Mouse (Mus musculus) intestine, embryonic 14.5 days (tissue): ENCODE data around the gene Sphk2. TPM values are rescaled to one million over a fixed set of nuclear protein-coding genes. Genes with fewer than 3 reads are reported as not detected.
A peak's percentile ranks its signal among the peaks of the same experiment; 100 is the strongest.

Experiments
- ATAC-seq: fragments of 200-750 bp; cut with Nextera tagmentation; replicated peaks from 2 replicates; pipeline ENCODE4 v1.8.0; 2017; ENCODE audit warnings: low read depth, moderate number of reproducible peaks, moderate TSS enrichment, moderate library complexity; ENCODE audit not compliant: low FRiP score, low TSS enrichment
- DNase-seq: peaks from one replicate; pipeline ENCODE4 v3.0.0-alpha.2; 2018; ENCODE audit warnings: low spot score
- H3K27ac ChIP-seq: fragments of 300-500 bp; sonication (generic); 2 replicates; pipeline ENCODE4 v1.5.1; 2014; ENCODE audit warnings: low read depth, mild to moderate bottlenecking, control low read depth
- H3K27me3 ChIP-seq: fragments of 300-500 bp; sonication (generic); replicated peaks from 2 replicates; pipeline ENCODE4 v1.6.1; 2014; ENCODE audit warnings: low read length, control low read depth; ENCODE audit not compliant: control insufficient read depth, insufficient read depth
- H3K36me3 ChIP-seq: fragments of 300-500 bp; sonication (generic); 2 replicates; pipeline ENCODE4 v1.6.1; 2014; ENCODE audit warnings: low read length, control low read depth; ENCODE audit not compliant: control insufficient read depth, insufficient read depth
- H3K4me1 ChIP-seq: fragments of 300-500 bp; sonication (generic); replicated peaks from 2 replicates; pipeline ENCODE4 v1.6.1; 2014; ENCODE audit warnings: low read length, control low read depth, mixed read lengths; ENCODE audit not compliant: control insufficient read depth, insufficient read depth
- H3K4me2 ChIP-seq: fragments of 300-500 bp; sonication (generic); 2 replicates; pipeline ENCODE4 v1.6.1; 2014; ENCODE audit warnings: low read length
- H3K4me3 ChIP-seq: fragments of 300-500 bp; sonication (generic); 2 replicates; pipeline ENCODE4 v1.5.1; 2014; ENCODE audit warnings: low read depth, low read length, control low read depth, mixed read lengths
- H3K9ac ChIP-seq: fragments of 300-500 bp; sonication (generic); 2 replicates; pipeline ENCODE4 v1.6.1; 2014; ENCODE audit warnings: mild to moderate bottlenecking, low read length
- H3K9me3 ChIP-seq: fragments of 300-500 bp; sonication (generic); 2 replicates; pipeline ENCODE4 v1.6.1; 2016; ENCODE audit warnings: low read length, control low read depth; ENCODE audit not compliant: control insufficient read depth
- WGBS: fragments of 180-500 bp; shearing (Covaris S2); extraction: QIAGEN DNeasy Blood & Tissue Kit; methylation state at CpG from one replicate; pipeline ENCODE4 v1.1.7; 2014; 5-methylcytosine and 5-hydroxymethylcytosine counted together
- polyA plus RNA-seq: library from polyadenylated mRNA; unstranded; fragments of >200 nt; fragmentation: Nextera tagmentation; extraction: Ambion mirVana; gene quantifications from 2 replicates; pipeline ENCODE4 v1.2.1, GENCODE M21; 2014

Gene Sphk2
- polyA plus RNA-seq, 1 experiment from 2014 or later: 28.1 TPM

- H3K27me3 ChIP-seq: no peaks in the 10 kb centered on the region
- no peaks in the 10 kb centered on the region for H3K9me3 ChIP-seq
- WGBS: 68% methylated on average over 13 of the region's 13 CpGs
- no peak for ATAC-seq
- H3K36me3 ChIP-seq: peaks cover 72% of the 10 kb centered on the region
- H3K9ac ChIP-seq: no peak overlapping the region
- no peak overlapping the region for H3K27ac ChIP-seq
- no peak for DNase-seq
- no peak overlapping the region for H3K4me3 ChIP-seq
- peaks cover 11% of the 10 kb centered on the region for H3K4me1 ChIP-seq
- H3K4me2 ChIP-seq: peak overlapping the region; percentile 18; the same call in 1 of the 2 replicates
Measured at GRCm38 (mm10) chr7:45721642-45722347, 4.0 kb upstream of the Sphk2 start.

GRCm38 (mm10) chr7:45721234-45721571, 3.4 kb upstream of the Sphk2 start:
- H3K9ac ChIP-seq: no peak overlapping the region

GRCm38 (mm10) chr7:45720413-45721233, 2.8 kb upstream of the Sphk2 start, which contains the start of gene Fam83e:
Fam83e (plus strand) TSS chr7:45721212.
- Histone ChIP-seq H3K9me3 (no peaks in the 10 kb centered on the region), H3K4me1 (peaks cover 23% of the 10 kb centered on the region), H3K27me3 (no peaks in the 10 kb centered on the region), H3K27ac (peak within 1 kb of the TSS; percentile 36), H3K4me2 (peak within 1 kb of the TSS; percentile 89; the same call in 1 of the 2 replicates), H3K36me3 (peaks cover 68% of the 10 kb centered on the region), H3K9ac (no peak within 1 kb of the TSS), H3K4me3 (no peak within 1 kb of the TSS)
- 77% methylated on average over 13 of the region's 14 CpGs for WGBS
- DNase-seq (peak; percentile 75), ATAC-seq (peak; percentile 67)

More at GRCm38 (mm10) chr7:45721234-45721571, 3.4 kb upstream of the Sphk2 start:
- Histone ChIP-seq H3K36me3 (peaks cover 72% of the 10 kb centered on the region), H3K27ac (peak overlapping the region; percentile 36; the same call in 1 of the 2 replicates), H3K27me3 (no peaks in the 10 kb centered on the region), H3K4me3 (no peak overlapping the region), H3K9me3 (no peaks in the 10 kb centered on the region), H3K4me1 (peaks cover 17% of the 10 kb centered on the region), H3K4me2 (peak overlapping the region; percentile 18; the same call in 1 of the 2 replicates)
- 72% methylated on average over 7 of the region's 7 CpGs for WGBS
- DNase-seq (no peak), ATAC-seq (no peak)

GRCm38 (mm10) chr7:45719738-45720412, 2.1 kb upstream of the Sphk2 start:
- Histone ChIP-seq H3K9ac (peak overlapping the region; percentile 100; the same call in 1 of the 2 replicates), H3K4me3 (0 out of 2 replicates have a peak overlapping the region, but pooled peaks have one; percentile 100), H3K4me1 (peaks cover 25% of the 10 kb centered on the region), H3K27ac (no peak overlapping the region), H3K4me2 (peak overlapping the region; percentile 89), H3K36me3 (peaks cover 61% of the 10 kb centered on the region), H3K9me3 (no peaks in the 10 kb centered on the region), H3K27me3 (no peaks in the 10 kb centered on the region)
- ATAC-seq (no peak), DNase-seq (no peak)
- 93% methylated on average over 15 of the region's 16 CpGs for WGBS

GRCm38 (mm10) chr7:45719180-45719579, 1.4 kb upstream of the Sphk2 start:
- peak overlapping the region; percentile 89 for H3K4me2 ChIP-seq
- ATAC-seq (no peak), DNase-seq (no peak)
- 0 out of 2 replicates have a peak overlapping the region, but pooled peaks have one; percentile 95 for H3K27ac ChIP-seq
- peak overlapping the region; percentile 100 for H3K9ac ChIP-seq
- H3K9me3 ChIP-seq: no peaks in the 10 kb centered on the region
- H3K27me3 ChIP-seq: no peaks in the 10 kb centered on the region
- 73% methylated on average over 10 of the region's 10 CpGs for WGBS
- peaks cover 54% of the 10 kb centered on the region for H3K36me3 ChIP-seq
- H3K4me1 ChIP-seq: peaks cover 31% of the 10 kb centered on the region
- peak overlapping the region; percentile 100 for H3K4me3 ChIP-seq

- Histone ChIP-seq H3K4me3 (peak overlapping the region; percentile 100), H3K27ac (peak overlapping the region; percentile 95), H3K9ac (peak overlapping the region; percentile 100), H3K9me3 (no peaks in the 10 kb centered on the region), H3K4me2 (peak overlapping the region; percentile 89), H3K4me1 (peaks cover 34% of the 10 kb centered on the region), H3K27me3 (no peaks in the 10 kb centered on the region), H3K36me3 (peaks cover 48% of the 10 kb centered on the region)
- ATAC-seq (no peak), DNase-seq (no peak)
- WGBS: under 1% methylated on average over 20 of the region's 20 CpGs
Measured at GRCm38 (mm10) chr7:45718331-45718730, 529 bp upstream of the Sphk2 start.

GRCm38 (mm10) chr7:45716952-45717917, 567 bp downstream of the Sphk2 start:
- WGBS: 12% methylated on average over 31 of the region's 31 CpGs
- no peak for DNase-seq
- peak overlapping the region; percentile 82 for H3K4me2 ChIP-seq
- H3K4me1 ChIP-seq: peaks cover 34% of the 10 kb centered on the region
- H3K4me3 ChIP-seq: peak overlapping the region; percentile 100
- no peaks in the 10 kb centered on the region for H3K27me3 ChIP-seq
- ATAC-seq: peak; percentile 11; the same call in 1 of the 2 replicates
- H3K9me3 ChIP-seq: no peaks in the 10 kb centered on the region
- peak overlapping the region; percentile 89 for H3K9ac ChIP-seq
- peak overlapping the region; percentile 84 for H3K27ac ChIP-seq
- H3K36me3 ChIP-seq: peaks cover 48% of the 10 kb centered on the region
